Mouse (Mus musculus): ENCODE measurements around the gene Dld. TPM values are rescaled to one million over a fixed set of nuclear protein-coding genes. Genes with fewer than 3 reads are reported as not detected.

Gene Dld
- polyA plus RNA-seq, 1 experiment = 65.3 TPM

- Histone ChIP-seq H3K27ac (ENCODE audit: insufficient read depth, low read depth, low read length) (no peak overlapping the region), H3K4me3 (ENCODE audit: insufficient read depth, low read length) (no peak overlapping the region), H3K4me1 (ENCODE audit: control insufficient read depth, insufficient read depth, low read length) (no peaks in the 10 kb centered on the region)
- TF ChIP-seq POLR2A (IDR thresholded peaks at IDR 0.05; ENCODE audit: borderline replicate concordance, low read depth, low read length) (no peak), CTCF (IDR thresholded peaks at IDR 0.05; ENCODE audit: low read depth, low read length) (no peak)
Measured at GRCm38 (mm10) chr12:31323136-31323695, 28.0 kb downstream of the Dld start.

GRCm38 (mm10) chr12:31321532-31321931 is 29.7 kb downstream of the Dld start:
- Histone ChIP-seq H3K4me3 (ENCODE audit: insufficient read depth, low read length) (no peak overlapping the region), H3K4me1 (ENCODE audit: control insufficient read depth, insufficient read depth, low read length) (no peaks in the 10 kb centered on the region), H3K27ac (ENCODE audit: insufficient read depth, low read depth, low read length) (no peak overlapping the region)
- TF ChIP-seq POLR2A (IDR thresholded peaks at IDR 0.05; ENCODE audit: borderline replicate concordance, low read depth, low read length) (no peak), CTCF (IDR thresholded peaks at IDR 0.05; ENCODE audit: low read depth, low read length) (no peak)

GRCm38 (mm10) chr12:31320817-31321216 is 30.4 kb downstream of the Dld start:
- Histone ChIP-seq H3K27ac (ENCODE audit: insufficient read depth, low read depth, low read length) (no peak overlapping the region), H3K4me1 (ENCODE audit: control insufficient read depth, insufficient read depth, low read length) (no peaks in the 10 kb centered on the region), H3K4me3 (ENCODE audit: insufficient read depth, low read length) (no peak overlapping the region)
- TF ChIP-seq CTCF (IDR thresholded peaks at IDR 0.05; ENCODE audit: low read depth, low read length) (no peak), POLR2A (IDR thresholded peaks at IDR 0.05; ENCODE audit: borderline replicate concordance, low read depth, low read length) (no peak)

- Histone ChIP-seq H3K4me1 (ENCODE audit: control insufficient read depth, insufficient read depth, low read length) (no peaks in the 10 kb centered on the region), H3K4me3 (ENCODE audit: insufficient read depth, low read length) (no peak overlapping the region), H3K27ac (ENCODE audit: insufficient read depth, low read depth, low read length) (no peak overlapping the region)
- TF ChIP-seq CTCF (IDR thresholded peaks at IDR 0.05; ENCODE audit: low read depth, low read length) (no peak), POLR2A (IDR thresholded peaks at IDR 0.05; ENCODE audit: borderline replicate concordance, low read depth, low read length) (no peak)
Measured at GRCm38 (mm10) chr12:31318409-31318963, 32.8 kb downstream of the Dld start.

GRCm38 (mm10) chr12:31317670-31318408 is 33.4 kb downstream of the Dld start:
- no peaks in the 10 kb centered on the region for H3K4me1 ChIP-seq (ENCODE audit: control insufficient read depth, insufficient read depth, low read length)
- H3K27ac ChIP-seq (ENCODE audit: insufficient read depth, low read depth, low read length) = no peak overlapping the region
- TF ChIP-seq CTCF (IDR thresholded peaks at IDR 0.05; ENCODE audit: low read depth, low read length) = no peak
- no peak for TF ChIP-seq POLR2A (IDR thresholded peaks at IDR 0.05; ENCODE audit: borderline replicate concordance, low read depth, low read length)
- H3K4me3 ChIP-seq (ENCODE audit: insufficient read depth, low read length) = no peak overlapping the region

- Histone ChIP-seq H3K27ac (ENCODE audit: insufficient read depth, low read depth, low read length) (no peak overlapping the region), H3K4me1 (ENCODE audit: control insufficient read depth, insufficient read depth, low read length) (no peaks in the 10 kb centered on the region), H3K4me3 (ENCODE audit: insufficient read depth, low read length) (no peak overlapping the region)
- TF ChIP-seq POLR2A (IDR thresholded peaks at IDR 0.05; ENCODE audit: borderline replicate concordance, low read depth, low read length) = no peak
- no peak for TF ChIP-seq CTCF (IDR thresholded peaks at IDR 0.05; ENCODE audit: low read depth, low read length)
Measured at GRCm38 (mm10) chr12:31315961-31316360, 35.3 kb downstream of the Dld start.

- no peak overlapping the region for H3K4me3 ChIP-seq (ENCODE audit: insufficient read depth, low read length)
- no peak overlapping the region for H3K27ac ChIP-seq (ENCODE audit: insufficient read depth, low read depth, low read length)
- TF ChIP-seq POLR2A (IDR thresholded peaks at IDR 0.05; ENCODE audit: borderline replicate concordance, low read depth, low read length) = no peak
- no peaks in the 10 kb centered on the region for H3K4me1 ChIP-seq (ENCODE audit: control insufficient read depth, insufficient read depth, low read length)
Measured at GRCm38 (mm10) chr12:31314310-31314709, 36.9 kb downstream of the Dld start.

- H3K4me3 ChIP-seq (ENCODE audit: insufficient read depth, low read length) = no peak overlapping the region
- no peaks in the 10 kb centered on the region for H3K4me1 ChIP-seq (ENCODE audit: control insufficient read depth, insufficient read depth, low read length)
- H3K27ac ChIP-seq (ENCODE audit: insufficient read depth, low read depth, low read length) = no peak overlapping the region
- TF ChIP-seq POLR2A (IDR thresholded peaks at IDR 0.05; ENCODE audit: borderline replicate concordance, low read depth, low read length) (no peak), CTCF (IDR thresholded peaks at IDR 0.05; ENCODE audit: low read depth, low read length) (no peak)
Measured at GRCm38 (mm10) chr12:31313136-31313535, 38.1 kb downstream of the Dld start.

GRCm38 (mm10) chr12:31312281-31312680 is 39.0 kb downstream of the Dld start:
- no peak overlapping the region for H3K4me3 ChIP-seq (ENCODE audit: insufficient read depth, low read length)
- no peak overlapping the region for H3K27ac ChIP-seq (ENCODE audit: insufficient read depth, low read depth, low read length)
- TF ChIP-seq CTCF (IDR thresholded peaks at IDR 0.05; ENCODE audit: low read depth, low read length) (no peak), POLR2A (IDR thresholded peaks at IDR 0.05; ENCODE audit: borderline replicate concordance, low read depth, low read length) (no peak)
- no peaks in the 10 kb centered on the region for H3K4me1 ChIP-seq (ENCODE audit: control insufficient read depth, insufficient read depth, low read length)

GRCm38 (mm10) chr12:31311671-31312265 is 39.5 kb downstream of the Dld start:
- no peaks in the 10 kb centered on the region for H3K4me1 ChIP-seq (ENCODE audit: control insufficient read depth, insufficient read depth, low read length)
- TF ChIP-seq CTCF (IDR thresholded peaks at IDR 0.05; ENCODE audit: low read depth, low read length) (no peak), POLR2A (IDR thresholded peaks at IDR 0.05; ENCODE audit: borderline replicate concordance, low read depth, low read length) (no peak)

More at GRCm38 (mm10) chr12:31311671-31312265, 39.5 kb downstream of the Dld start:
- H3K27ac ChIP-seq (ENCODE audit: insufficient read depth, low read depth, low read length) = no peak overlapping the region
- no peak overlapping the region for H3K4me3 ChIP-seq (ENCODE audit: insufficient read depth, low read length)

Measured in bone marrow macrophage, adult 2 months (primary cell).